Mouse (Mus musculus) heart, embryonic 12.5 days (tissue): ENCODE data around the gene Bcl7a. TPM values are rescaled to one million over a fixed set of nuclear protein-coding genes. Genes with fewer than 3 reads are reported as not detected.

Experiments used
- ATAC-seq: fragments of 200-750 bp; cut with Nextera tagmentation; 2 replicates; pipeline ENCODE4 v1.8.0; 2017; ENCODE audit warnings: moderate TSS enrichment, moderate library complexity; ENCODE audit not compliant: insufficient number of reproducible peaks, low FRiP score
- H3K27ac ChIP-seq: fragments of 300-500 bp; sonication (generic); 2 replicates; pipeline ENCODE4 v1.5.1; 2016; ENCODE audit warnings: mild to moderate bottlenecking, moderate library complexity; ENCODE audit not compliant: poor library complexity, severe bottlenecking
- H3K27me3 ChIP-seq: fragments of 300-500 bp; sonication (generic); replicated peaks from 2 replicates; pipeline ENCODE4 v1.6.1; 2016; ENCODE audit warnings: mild to moderate bottlenecking, moderate library complexity
- H3K36me3 ChIP-seq: fragments of 300-500 bp; sonication (generic); 2 replicates; pipeline ENCODE4 v1.6.1; 2016; ENCODE audit warnings: mild to moderate bottlenecking, moderate library complexity
- H3K4me1 ChIP-seq: fragments of 300-500 bp; sonication (generic); replicated peaks from 2 replicates; pipeline ENCODE4 v1.6.1; 2016; ENCODE audit warnings: mild to moderate bottlenecking
- H3K4me2 ChIP-seq: fragments of 300-500 bp; sonication (generic); 2 replicates; pipeline ENCODE4 v1.6.1; 2016; ENCODE audit warnings: mild to moderate bottlenecking, moderate library complexity
- H3K4me3 ChIP-seq: fragments of 300-500 bp; sonication (generic); 2 replicates; pipeline ENCODE4 v1.5.1; 2016; ENCODE audit warnings: mild to moderate bottlenecking
- H3K9ac ChIP-seq: fragments of 300-500 bp; sonication (generic); 2 replicates; pipeline ENCODE4 v1.6.1; 2016; ENCODE audit warnings: mild to moderate bottlenecking, moderate library complexity
- H3K9me3 ChIP-seq: fragments of 300-500 bp; sonication (generic); replicated peaks from 2 replicates; pipeline ENCODE4 v1.6.1; 2016; ENCODE audit warnings: mild to moderate bottlenecking, moderate library complexity
- WGBS: fragments of 180-500 bp; shearing (Covaris S2); methylation state at CpG from one replicate; pipeline ENCODE4 v1.1.7; 2016; 5-methylcytosine and 5-hydroxymethylcytosine counted together
- polyA plus RNA-seq: library from polyadenylated mRNA; unstranded; fragments of >200 nt; fragmentation: Nextera tagmentation; extraction: Ambion mirVana; gene quantifications from 2 replicates; pipeline ENCODE4 v1.2.1, GENCODE M21; 2016

Gene Bcl7a
- 16.3 and 16.6 TPM in 2 replicates for polyA plus RNA-seq

- H3K4me3 ChIP-seq: peak within 1 kb of the TSS; percentile 75
- 1% methylated on average over 68 of the region's 69 CpGs for WGBS
- H3K9me3 ChIP-seq: no peaks in the 10 kb centered on the region
- H3K4me1 ChIP-seq: peaks cover 27% of the 10 kb centered on the region
- ATAC-seq: peak; percentile 84
- peak within 1 kb of the TSS; percentile 98 for H3K9ac ChIP-seq
- peak within 1 kb of the TSS; percentile 97 for H3K27ac ChIP-seq
- H3K27me3 ChIP-seq: no peaks in the 10 kb centered on the region
- H3K4me2 ChIP-seq: peak within 1 kb of the TSS; percentile 92
- peaks cover 3% of the 10 kb centered on the region; the same call in 1 of the 2 replicates for H3K36me3 ChIP-seq
Measured at GRCm38 (mm10) chr5:123343707-123344627, at the start of gene Bcl7a. TSS of gene Bcl7a (plus strand) at chr5:123343834.

DNA sequence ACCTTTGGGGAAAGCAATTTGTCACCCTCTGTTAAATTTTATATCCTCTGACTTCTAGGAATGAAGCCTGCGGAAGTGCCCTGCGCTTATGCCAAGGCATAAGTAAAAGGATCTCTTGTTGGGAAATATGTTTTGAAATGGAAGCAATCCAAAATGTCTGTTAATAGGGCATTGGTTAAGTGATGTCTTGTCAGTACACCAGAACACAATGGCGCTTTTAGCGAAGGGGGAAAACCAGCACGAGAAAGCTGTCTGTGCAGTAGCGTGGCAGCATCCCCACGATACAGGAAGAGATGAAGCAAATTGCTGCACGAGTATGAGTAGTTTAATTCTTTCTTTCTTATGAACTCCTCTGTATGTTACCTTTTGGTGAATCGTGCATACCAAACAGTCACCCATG lies 49.0 kb upstream of the Bcl7a start:
- 85% methylated on average over 9 of the region's 9 CpGs for WGBS
- Histone ChIP-seq H3K4me2 (no peak overlapping the region), H3K4me3 (no peak overlapping the region), H3K36me3 (no peaks in the 10 kb centered on the region), H3K9me3 (no peaks in the 10 kb centered on the region), H3K27me3 (no peaks in the 10 kb centered on the region; the same call in 1 of the 2 replicates), H3K27ac (no peak overlapping the region), H3K9ac (no peak overlapping the region), H3K4me1 (peaks cover 14% of the 10 kb centered on the region)
- ATAC-seq: no peak

DNA sequence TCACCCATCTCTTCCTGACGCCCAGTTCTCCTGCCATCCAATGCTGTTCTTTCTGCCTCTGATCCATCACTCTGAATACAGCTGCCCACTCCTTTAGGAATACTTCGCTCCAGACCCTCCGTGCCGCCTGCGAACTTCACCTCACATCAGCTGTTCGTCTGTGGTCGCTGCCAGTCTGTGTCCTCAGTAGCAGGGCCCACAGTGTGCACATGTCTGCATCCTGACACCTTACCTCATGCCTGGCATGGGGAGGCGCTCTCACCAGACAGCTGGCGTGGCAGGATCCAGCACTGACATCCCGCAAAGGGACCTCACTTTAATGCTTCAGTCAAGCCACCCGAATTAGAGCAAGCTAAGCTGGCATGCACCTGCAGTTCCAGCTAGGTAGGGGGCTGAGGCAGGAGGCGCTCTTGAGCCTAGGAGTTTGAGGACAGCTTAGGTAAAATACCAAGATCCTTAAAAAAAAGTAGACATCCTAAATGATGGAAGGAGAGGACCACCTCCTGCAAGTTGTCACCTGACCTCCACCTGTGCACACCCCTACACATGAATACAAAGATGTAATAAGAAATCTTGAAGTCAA lies 47.3 kb upstream of the Bcl7a start:
- Histone ChIP-seq H3K27ac (no peak overlapping the region), H3K27me3 (no peaks in the 10 kb centered on the region; the same call in 1 of the 2 replicates), H3K9ac (no peak overlapping the region), H3K4me1 (peaks cover 29% of the 10 kb centered on the region), H3K4me3 (no peak overlapping the region), H3K4me2 (no peak overlapping the region), H3K36me3 (no peaks in the 10 kb centered on the region), H3K9me3 (no peaks in the 10 kb centered on the region)
- WGBS: 67% methylated on average over 12 of the region's 12 CpGs
- ATAC-seq: no peak

- H3K4me2 ChIP-seq: peak overlapping the region; percentile 22
- no peak for ATAC-seq
- 48% methylated on average over 23 of the region's 23 CpGs for WGBS
Measured at GRCm38 (mm10) chr5:123296972-123297754, 46.5 kb upstream of the Bcl7a start.

GRCm38 (mm10) chr5:123297830-123298229 lies 45.8 kb upstream of the Bcl7a start:
- Histone ChIP-seq H3K9me3 (no peaks in the 10 kb centered on the region), H3K36me3 (no peaks in the 10 kb centered on the region), H3K4me3 (no peak overlapping the region), H3K27me3 (no peaks in the 10 kb centered on the region; the same call in 1 of the 2 replicates), H3K4me2 (no peak overlapping the region), H3K4me1 (peaks cover 42% of the 10 kb centered on the region), H3K9ac (no peak overlapping the region), H3K27ac (no peak overlapping the region)
- WGBS: 72% methylated on average over 7 of the region's 7 CpGs
- no peak for ATAC-seq

More at GRCm38 (mm10) chr5:123296972-123297754, 46.5 kb upstream of the Bcl7a start:
- Histone ChIP-seq H3K4me1 (peaks cover 36% of the 10 kb centered on the region), H3K36me3 (no peaks in the 10 kb centered on the region), H3K9me3 (no peaks in the 10 kb centered on the region), H3K9ac (no peak overlapping the region), H3K27ac (no peak overlapping the region), H3K4me3 (no peak overlapping the region), H3K27me3 (no peaks in the 10 kb centered on the region; the same call in 1 of the 2 replicates)

- H3K4me3 ChIP-seq: no peak overlapping the region
- H3K4me1 ChIP-seq: peaks cover 42% of the 10 kb centered on the region
- no peak overlapping the region for H3K27ac ChIP-seq
- no peaks in the 10 kb centered on the region; the same call in 1 of the 2 replicates for H3K27me3 ChIP-seq
- no peak overlapping the region for H3K9ac ChIP-seq
- H3K36me3 ChIP-seq: no peaks in the 10 kb centered on the region
- H3K4me2 ChIP-seq: no peak overlapping the region
- WGBS: 84% methylated on average over 6 of the region's 6 CpGs
- no peaks in the 10 kb centered on the region for H3K9me3 ChIP-seq
- ATAC-seq: no peak
Measured at GRCm38 (mm10) chr5:123298526-123298925, 45.1 kb upstream of the Bcl7a start.

GRCm38 (mm10) chr5:123300496-123301034 lies 43.1 kb upstream of the Bcl7a start:
- no peak overlapping the region for H3K9ac ChIP-seq
- H3K4me3 ChIP-seq: no peak overlapping the region
- 56% methylated on average over 8 of the region's 8 CpGs for WGBS
- no peaks in the 10 kb centered on the region; the same call in 1 of the 2 replicates for H3K27me3 ChIP-seq
- H3K4me2 ChIP-seq: no peak overlapping the region
- no peak for ATAC-seq
- no peaks in the 10 kb centered on the region for H3K36me3 ChIP-seq
- peaks cover 42% of the 10 kb centered on the region for H3K4me1 ChIP-seq
- H3K9me3 ChIP-seq: no peaks in the 10 kb centered on the region
- H3K27ac ChIP-seq: no peak overlapping the region

GRCm38 (mm10) chr5:123301780-123302521 lies 41.7 kb upstream of the Bcl7a start:
- Histone ChIP-seq H3K9ac (no peak overlapping the region), H3K27ac (no peak overlapping the region), H3K36me3 (no peaks in the 10 kb centered on the region), H3K27me3 (no peaks in the 10 kb centered on the region; the same call in 1 of the 2 replicates), H3K4me3 (no peak overlapping the region), H3K4me1 (peaks cover 37% of the 10 kb centered on the region), H3K9me3 (no peaks in the 10 kb centered on the region), H3K4me2 (no peak overlapping the region)
- WGBS: 73% methylated on average over 20 of the region's 20 CpGs
- no peak for ATAC-seq

GRCm38 (mm10) chr5:123307630-123308282 lies 35.9 kb upstream of the Bcl7a start:
- Histone ChIP-seq H3K27ac (no peak overlapping the region), H3K4me3 (no peak overlapping the region), H3K4me1 (peaks cover 11% of the 10 kb centered on the region), H3K4me2 (no peak overlapping the region), H3K9me3 (no peaks in the 10 kb centered on the region), H3K9ac (no peak overlapping the region), H3K27me3 (no peaks in the 10 kb centered on the region), H3K36me3 (no peaks in the 10 kb centered on the region)
- WGBS: 69% methylated on average over 18 of the region's 18 CpGs
- peak; percentile 45; the same call in 1 of the 2 replicates for ATAC-seq

GRCm38 (mm10) chr5:123309816-123310215 lies 33.8 kb upstream of the Bcl7a start:
- no peaks in the 10 kb centered on the region for H3K36me3 ChIP-seq
- WGBS: 40% methylated on average over 10 of the region's 10 CpGs

More at GRCm38 (mm10) chr5:123309816-123310215, 33.8 kb upstream of the Bcl7a start:
- Histone ChIP-seq H3K4me3 (no peak overlapping the region), H3K4me1 (peaks cover 23% of the 10 kb centered on the region), H3K9me3 (no peaks in the 10 kb centered on the region), H3K4me2 (no peak overlapping the region), H3K27me3 (no peaks in the 10 kb centered on the region), H3K9ac (no peak overlapping the region), H3K27ac (no peak overlapping the region)
- ATAC-seq: no peak
